Mouse (Mus musculus) right cerebral cortex, adult 18-20 months (tissue): ENCODE data around the gene Polk.

ENCODE experiments used
- DNase-seq: peaks from one replicate; pipeline ENCODE4 v3.0.0; 2022; ENCODE audit warnings: mixed read lengths

Polk gene

GRCm38 (mm10) chr13:96458606-96459005 lies 83.8 kb downstream of the Polk start:
- no peak for DNase-seq

DNA sequence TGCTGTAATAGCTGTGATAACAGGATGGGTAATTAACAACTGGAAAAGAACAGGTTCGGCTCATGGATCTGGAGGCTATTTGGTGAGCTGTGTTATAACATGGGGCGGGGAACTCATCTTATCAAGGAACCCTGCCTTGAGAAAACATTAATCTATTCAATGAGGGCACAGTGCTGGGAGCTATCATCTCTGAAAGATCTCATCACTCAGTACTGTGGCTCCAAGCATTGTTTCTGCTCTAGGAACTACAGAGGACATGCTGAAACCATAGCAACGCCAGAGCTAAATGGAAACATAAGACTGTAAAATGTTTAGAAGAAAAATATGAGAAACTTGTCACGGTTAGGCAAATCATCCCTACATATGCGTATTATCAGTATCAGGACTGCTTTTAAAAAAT lies 84.4 kb downstream of the Polk start:
- DNase-seq = no peak

DNA sequence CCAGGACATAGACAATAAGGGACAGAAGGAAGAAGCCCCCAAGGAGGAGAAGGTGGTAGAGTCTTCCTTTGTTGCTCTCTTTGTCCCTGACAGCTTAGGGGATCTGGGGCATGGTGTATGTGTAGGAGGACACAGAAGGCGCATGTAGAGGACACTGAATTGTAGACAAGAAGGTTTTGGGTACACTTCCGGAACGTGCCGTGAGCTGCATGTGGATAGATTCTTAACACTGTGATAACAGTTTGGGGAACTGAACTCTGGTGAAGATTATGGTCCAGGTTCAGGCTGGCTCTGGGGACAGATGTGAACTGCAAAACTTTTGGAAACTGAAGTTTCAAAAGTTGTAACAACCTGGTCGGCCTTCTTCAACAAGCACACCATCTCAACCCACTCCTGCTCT lies 84.8 kb downstream of the Polk start:
- DNase-seq = no peak

GRCm38 (mm10) chr13:96454288-96454687 lies 88.1 kb downstream of the Polk start:
- DNase-seq = no peak

DNA sequence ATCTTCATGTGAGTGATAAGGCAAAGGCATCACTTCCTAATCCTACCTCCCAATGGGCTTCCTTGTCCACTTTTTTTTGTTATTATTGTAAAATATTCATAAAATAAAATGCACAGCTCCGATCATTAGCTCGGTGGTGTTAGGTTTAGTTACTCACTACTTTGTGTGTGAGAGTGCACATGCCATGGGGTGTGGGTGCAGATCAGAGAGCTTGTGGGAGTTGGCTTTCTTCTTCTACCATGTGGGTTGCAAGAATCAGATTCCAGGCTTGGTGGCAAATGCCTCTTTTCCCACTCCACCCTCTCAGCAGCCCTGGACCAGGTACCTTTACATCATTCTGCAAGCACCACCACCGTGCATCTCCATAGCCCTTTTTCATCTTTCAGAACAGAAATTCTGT lies 89.8 kb downstream of the Polk start:
- DNase-seq = no peak

GRCm38 (mm10) chr13:96451386-96452140 lies 90.8 kb downstream of the Polk start:
- DNase-seq = no peak

DNA sequence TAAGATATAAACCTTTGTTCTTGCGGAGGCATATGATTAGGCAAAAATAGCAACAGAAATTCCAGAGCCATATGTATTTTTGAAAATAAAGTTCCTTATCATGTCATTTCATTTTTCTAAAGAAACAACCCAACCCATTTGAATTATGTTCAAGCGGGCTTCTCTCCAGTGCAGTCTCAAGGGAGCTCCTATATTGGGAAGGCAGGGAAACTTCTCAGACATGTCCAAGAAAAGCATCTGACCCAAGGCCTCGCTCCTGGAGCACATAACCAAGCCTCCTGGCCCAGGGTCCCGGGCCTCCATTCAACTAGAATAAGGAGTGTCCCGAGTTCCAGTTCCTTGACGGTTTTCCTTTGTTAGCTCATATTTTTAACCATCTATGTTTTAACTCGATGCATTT lies 91.5 kb downstream of the Polk start:
- no peak for DNase-seq

GRCm38 (mm10) chr13:96450205-96450856 lies 92.0 kb downstream of the Polk start:
- DNase-seq = no peak

GRCm38 (mm10) chr13:96440436-96440835 lies 101.9 kb downstream of the Polk start:
- no peak for DNase-seq

DNA sequence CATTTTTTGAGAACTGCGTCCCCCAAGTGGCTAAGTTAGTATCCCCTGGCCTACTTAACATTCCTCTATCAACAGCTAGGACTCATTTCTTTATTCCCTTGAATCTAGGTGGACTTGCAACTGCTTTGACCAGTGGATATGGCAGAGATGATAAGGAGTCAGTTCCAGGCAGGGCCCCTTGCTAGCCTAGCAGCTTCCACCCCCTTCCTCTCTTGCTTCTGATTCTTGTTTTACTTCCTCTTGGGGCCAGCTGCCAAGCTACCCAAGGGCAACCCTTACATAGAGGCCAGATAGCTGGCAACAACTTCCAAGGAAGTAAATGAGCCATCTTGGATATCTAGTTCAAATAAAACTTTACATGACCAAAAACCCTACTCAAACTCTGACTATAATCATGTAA lies 105.5 kb downstream of the Polk start:
- no peak for DNase-seq

DNA sequence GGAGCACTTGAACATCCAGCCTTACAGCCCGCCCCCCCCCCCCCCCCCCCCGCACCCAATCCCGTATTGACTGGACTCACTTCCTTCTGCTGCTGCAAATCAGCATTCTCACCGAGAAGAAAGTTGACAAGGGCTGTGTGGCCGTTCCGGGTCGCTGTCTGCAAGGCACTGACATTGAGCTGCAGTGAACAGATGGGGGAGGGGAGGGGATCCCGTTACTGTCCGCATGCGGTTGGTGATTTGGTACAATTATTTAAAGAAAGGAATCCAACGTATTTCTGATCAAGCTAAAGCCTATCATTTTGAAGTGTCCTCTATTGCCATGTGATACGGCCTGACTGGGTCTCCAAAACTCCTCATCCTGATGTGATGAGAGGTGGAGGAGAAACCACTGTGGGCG lies 106.6 kb downstream of the Polk start:
- no peak for DNase-seq

- DNase-seq = no peak
Measured at GRCm38 (mm10) chr13:96434899-96435331, 107.5 kb downstream of the Polk start.

DNA sequence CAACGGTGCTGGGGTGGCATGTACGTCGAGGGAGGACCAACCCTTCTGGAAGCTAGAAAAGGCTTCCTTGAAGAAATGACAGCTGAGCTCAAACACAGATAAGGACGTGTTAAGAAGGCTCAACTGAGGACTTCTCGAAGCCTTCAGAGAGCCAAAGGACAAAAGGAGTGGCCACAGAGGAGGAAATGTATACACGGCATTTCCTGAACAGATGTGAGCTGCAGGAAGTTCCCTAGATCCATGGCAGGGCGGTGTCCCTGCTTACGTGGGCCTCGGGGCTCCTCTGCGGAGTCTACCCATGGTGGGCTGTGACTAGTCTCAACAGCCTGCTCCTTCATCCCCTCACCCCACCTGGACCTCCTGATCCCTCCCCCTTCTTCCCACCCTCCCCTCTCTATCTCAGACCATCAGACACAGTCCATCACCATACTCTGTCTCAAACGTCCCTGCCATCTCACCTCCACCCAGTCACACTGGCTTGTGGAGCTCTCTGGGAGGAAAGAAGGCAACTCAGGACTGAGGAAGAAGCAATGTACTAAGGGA lies 108.7 kb downstream of the Polk start:
- DNase-seq = no peak

- no peak for DNase-seq
Measured at GRCm38 (mm10) chr13:96433041-96433440, 109.3 kb downstream of the Polk start.

DNA sequence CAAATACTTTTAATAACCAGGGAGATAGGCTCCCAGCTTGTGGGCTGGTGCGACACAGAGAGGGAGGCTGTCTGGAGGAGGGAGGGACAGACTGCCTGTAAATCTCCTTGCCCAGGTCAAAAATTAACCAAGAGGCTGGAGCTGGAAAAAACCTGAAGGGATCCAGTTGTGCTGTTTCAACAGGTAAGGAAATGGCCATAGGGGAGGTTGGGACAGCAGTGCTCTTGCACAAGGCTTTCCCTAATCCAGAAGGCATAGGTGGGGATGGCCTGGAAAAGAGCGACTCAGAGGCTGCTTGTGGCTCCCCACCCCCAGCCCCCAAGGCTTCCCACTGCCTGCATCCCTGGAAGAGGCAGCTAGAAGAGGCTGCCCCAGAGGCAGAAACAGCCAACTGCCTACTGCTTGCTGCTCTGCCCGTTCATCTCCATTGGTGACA lies 110.0 kb downstream of the Polk start:
- DNase-seq = no peak

- peak; percentile 84 for DNase-seq
Measured at GRCm38 (mm10) chr13:96431595-96432156, 110.7 kb downstream of the Polk start.
